Mouse (Mus musculus) thymus, postnatal 14 days (tissue): ENCODE results near the gene Echs1.

Source experiments
- DNase-seq: peaks from one replicate; pipeline ENCODE4 v3.0.0; 2021

Gene Echs1

GRCm38 (mm10) chr7:140060936-140061831, 55.1 kb downstream of the Echs1 start:
- DNase-seq: no peak

- no peak for DNase-seq
Measured at GRCm38 (mm10) chr7:140059601-140060000, 56.7 kb downstream of the Echs1 start.

GRCm38 (mm10) chr7:140058528-140058927, 57.7 kb downstream of the Echs1 start:
- no peak for DNase-seq

- no peak for DNase-seq
Measured at GRCm38 (mm10) chr7:140057413-140058407, 58.6 kb downstream of the Echs1 start.
